Mouse (Mus musculus) thymus, postnatal 0 days (tissue): ENCODE measurements around the gene Fgfrl1. TPM values are rescaled to one million over a fixed set of nuclear protein-coding genes. Genes with fewer than 3 reads are reported as not detected.
A peak's percentile ranks its signal among the peaks of the same experiment; 100 is the strongest.

Experiments
- DNase-seq: peaks from one replicate; pipeline ENCODE4 v3.0.0-alpha.2; 2015; ENCODE audit warnings: low spot score
- polyA plus RNA-seq: library from polyadenylated mRNA; unstranded; fragments of >200 nt; fragmentation: Nextera tagmentation; extraction: Ambion mirVana; gene quantifications from 2 replicates; pipeline ENCODE4 v1.2.1, GENCODE M21; 2015

Fgfrl1 gene
- polyA plus RNA-seq, result 4.1 and 5.1 TPM in 2 replicates

GRCm38 (mm10) chr5:108692271-108692670 is at the start of gene Fgfrl1:
TSS of gene Fgfrl1 (plus strand) at chr5:108692382.
- DNase-seq, result peak; percentile 78

GRCm38 (mm10) chr5:108643674-108644073 is 48.5 kb upstream of the Fgfrl1 start:
- DNase-seq, result no peak

DNA sequence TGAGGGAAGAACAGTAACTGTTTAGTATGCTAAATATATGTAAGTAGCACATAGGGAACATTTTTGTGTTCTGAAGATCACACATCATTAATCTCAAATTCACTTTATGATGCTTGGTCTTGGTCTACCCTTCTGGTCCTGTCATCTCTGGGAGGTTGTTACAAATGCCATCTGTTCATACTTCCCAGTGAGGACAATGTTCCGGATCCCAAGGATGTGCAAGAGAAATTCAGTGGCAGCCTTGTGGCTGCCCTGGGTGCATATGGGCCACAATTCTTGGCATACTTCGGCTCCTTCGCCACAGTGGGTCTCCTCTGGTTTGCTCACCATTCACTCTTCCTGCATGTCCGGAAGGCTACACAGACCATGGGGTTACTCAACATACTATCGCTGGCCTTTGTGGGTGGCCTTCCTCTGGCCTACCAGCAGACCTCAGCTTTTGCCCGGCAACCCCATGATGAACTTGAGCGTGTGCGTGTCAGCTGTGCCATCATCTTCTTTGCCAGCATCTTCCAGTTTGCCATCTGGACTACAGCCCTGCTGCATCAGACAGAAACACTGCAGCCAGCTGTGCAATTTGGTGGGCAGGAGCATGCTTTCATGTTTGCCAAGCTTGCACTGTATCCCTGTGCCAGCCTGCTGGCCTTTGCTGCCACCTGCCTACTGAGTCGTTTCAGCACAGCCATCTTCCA is 46.4 kb upstream of the Fgfrl1 start:
- DNase-seq, result no peak

DNA sequence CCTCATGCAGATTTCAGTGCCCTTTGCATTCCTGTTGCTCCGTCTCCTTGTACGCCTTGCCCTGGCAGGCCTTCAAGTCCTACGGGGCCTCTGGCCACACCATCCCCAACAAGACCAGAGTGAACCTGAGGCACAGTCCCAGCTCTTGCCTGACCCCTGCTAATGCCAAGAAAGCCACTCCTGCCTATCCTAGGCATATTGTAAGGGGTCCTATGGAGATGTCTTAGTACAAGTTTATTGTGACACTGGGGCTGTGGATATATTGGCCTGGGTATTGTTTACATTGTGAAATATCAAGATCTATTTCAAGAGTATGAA is 45.9 kb upstream of the Fgfrl1 start:
- no peak for DNase-seq

GRCm38 (mm10) chr5:108647311-108647710 is 44.9 kb upstream of the Fgfrl1 start:
- DNase-seq, result no peak

DNA sequence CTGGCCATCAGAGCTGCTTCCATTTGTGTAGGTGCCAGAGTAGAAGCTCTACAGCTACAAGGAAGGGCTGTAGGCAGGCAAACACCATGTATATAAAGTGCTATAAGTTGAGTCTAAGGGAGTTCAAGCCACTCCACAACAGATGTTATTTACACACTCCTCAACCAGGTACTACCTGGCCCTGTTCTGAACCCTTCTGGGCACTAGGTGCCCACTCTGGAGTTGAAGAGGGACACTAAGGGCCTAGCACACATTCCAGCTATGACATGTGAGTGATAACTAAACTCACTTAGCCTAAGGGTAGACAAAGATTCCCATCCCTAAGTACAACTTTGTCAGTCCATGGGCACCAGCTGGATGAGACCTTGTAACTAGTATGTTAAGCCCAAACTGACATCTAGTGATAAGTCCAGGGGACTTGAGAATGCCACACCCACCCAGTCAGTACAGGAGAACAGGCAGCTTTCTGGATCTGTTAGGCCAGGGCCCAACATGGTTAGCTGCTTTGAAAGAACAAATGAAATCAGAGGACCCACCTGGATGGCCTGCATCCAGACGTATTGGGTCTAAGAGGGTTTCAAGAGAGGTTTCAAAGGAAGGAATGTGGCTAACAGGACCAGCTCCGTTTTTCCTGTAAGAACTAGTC is 44.2 kb upstream of the Fgfrl1 start:
- no peak for DNase-seq

DNA sequence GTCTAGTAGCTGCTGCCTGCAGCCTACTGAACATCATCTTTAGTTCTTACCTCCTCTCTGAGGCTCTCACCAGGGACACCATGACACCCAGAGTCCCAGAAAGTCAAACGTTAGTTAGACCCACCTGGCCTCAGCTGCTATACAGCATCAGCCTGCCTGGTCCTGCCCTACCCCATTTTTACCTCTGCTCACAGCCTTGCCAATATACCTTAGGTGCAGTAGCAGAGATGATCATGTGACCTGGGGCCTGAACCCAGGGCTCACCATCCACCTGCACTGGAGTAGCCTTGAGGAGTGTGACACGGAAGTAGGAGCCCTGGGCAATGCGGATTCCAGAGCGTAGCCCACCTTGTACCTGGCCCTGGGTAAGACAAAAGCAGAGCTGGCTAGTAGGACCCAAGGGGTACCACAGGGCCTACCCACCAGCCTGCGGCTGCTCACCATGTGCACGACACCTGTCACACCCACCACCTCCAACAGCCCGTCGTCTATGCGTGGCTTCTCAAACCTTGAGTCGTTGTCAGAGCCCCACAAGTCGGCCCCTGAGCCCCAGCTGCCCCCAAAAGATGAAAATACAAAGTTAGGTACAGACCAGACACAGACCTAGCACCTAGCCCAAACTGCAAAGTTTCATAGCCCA is 43.1 kb upstream of the Fgfrl1 start:
- no peak for DNase-seq

GRCm38 (mm10) chr5:108650341-108650740 is 41.8 kb upstream of the Fgfrl1 start:
- no peak for DNase-seq

- no peak for DNase-seq
These were observed 41.0 kb upstream of the Fgfrl1 start for GRCm38 (mm10) chr5:108651136-108651720.

DNA sequence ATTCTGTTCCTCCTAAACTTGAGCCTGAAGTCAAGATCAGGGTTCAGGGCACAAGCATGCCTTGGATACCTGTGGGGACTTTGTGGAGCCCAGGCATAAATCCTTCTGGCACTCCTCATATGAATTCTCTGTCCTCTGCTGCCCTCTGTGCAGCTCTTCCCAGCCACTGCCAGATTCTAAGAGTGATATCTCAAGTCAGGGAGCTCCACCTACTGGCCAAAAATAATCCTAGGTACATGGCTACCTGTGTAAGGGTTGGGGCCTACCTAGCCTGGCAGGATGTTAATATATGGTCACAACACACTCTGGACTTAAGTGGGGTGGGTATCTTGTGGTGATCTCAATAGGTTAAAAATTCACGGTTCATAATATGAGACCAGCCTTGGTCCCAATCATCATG is 40.4 kb upstream of the Fgfrl1 start:
- DNase-seq, result peak; percentile 76

- DNase-seq, result no peak
These were observed 38.8 kb upstream of the Fgfrl1 start for GRCm38 (mm10) chr5:108653341-108653740.

DNA sequence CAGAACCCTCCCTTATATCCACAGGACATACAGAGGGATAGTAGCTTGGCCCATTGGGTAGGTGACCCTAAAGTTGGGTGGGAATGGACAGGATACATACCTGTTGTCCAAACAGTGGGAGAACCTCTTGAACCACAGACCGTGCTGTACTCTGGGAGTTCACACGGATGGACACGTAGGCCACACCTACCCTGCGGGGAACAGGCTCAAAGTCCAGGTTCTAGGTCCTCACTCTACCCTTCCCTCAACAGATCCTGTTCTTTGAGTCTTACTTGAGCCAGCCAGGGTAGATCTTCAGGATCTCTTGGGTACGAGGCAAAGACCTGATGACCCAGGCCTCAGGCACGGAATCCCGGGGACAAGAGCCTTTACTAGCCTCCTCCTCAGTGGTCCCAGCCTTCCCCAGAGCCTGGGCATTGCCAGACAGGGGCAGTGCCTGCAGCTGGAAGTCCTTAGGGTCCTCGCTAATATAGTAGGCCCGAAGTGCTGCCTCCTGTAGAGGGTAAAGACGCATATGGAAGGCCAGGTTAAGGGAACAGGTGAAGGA is 37.7 kb upstream of the Fgfrl1 start:
- no peak for DNase-seq

DNA sequence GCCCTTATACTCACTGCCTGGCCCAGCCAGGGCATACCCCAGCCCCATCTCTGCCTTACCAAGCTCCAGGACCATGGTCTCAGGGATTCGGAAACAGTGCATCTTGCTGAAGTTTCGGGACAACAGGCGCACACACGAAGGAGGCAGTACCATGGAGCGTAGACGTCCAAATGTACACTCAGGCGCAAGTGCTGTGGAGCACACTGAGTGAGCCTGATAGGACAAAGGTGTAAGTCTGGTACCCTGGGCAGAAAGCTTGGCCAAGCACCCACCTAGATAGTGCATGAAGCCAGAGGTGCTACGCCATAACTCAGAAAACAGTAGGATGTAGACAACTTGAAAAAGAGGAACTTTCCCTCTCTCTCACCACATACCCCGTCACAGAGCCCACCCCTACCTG is 36.8 kb upstream of the Fgfrl1 start:
- no peak for DNase-seq

DNA sequence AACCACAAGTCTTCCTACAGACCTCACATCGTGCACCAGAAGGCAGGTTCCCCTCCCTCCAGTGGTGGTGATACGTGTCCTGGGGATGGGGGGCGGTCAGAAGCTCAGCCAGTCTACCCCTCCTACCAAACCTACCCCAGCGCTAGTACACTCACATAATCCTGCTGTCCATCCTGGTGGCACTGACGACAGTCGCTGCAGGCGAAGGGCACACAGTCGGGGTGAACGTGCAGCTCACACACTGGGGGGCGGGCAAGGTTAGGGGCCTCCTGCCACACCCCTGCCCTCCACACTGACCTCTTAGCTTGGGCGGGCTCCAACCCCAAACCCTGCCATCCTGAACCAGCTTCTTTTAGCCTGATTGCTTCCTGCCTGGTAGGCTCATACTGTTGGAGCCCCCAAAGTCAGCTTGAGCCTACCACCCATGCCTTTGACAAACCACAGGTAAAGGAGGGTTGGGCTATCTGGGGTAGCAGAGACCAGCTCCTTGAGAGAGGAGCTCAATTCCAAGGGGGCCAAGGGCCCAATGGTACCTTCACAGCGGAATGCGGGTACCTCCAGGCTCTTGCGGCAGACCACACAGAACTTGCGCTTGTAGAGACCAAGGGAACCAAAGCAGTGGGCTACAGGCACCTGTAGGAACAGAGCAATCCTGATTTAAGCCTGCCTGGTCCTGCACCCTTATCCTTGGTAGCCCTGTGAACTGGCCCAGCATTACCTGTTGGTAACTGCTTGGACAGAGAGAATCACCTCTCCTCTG is 36.1 kb upstream of the Fgfrl1 start:
- no peak for DNase-seq

GRCm38 (mm10) chr5:108657406-108657805 is 34.8 kb upstream of the Fgfrl1 start:
- DNase-seq, result no peak

GRCm38 (mm10) chr5:108658611-108659010 is 33.6 kb upstream of the Fgfrl1 start:
- no peak for DNase-seq

- no peak for DNase-seq
These were observed 32.2 kb upstream of the Fgfrl1 start, which contains the start of gene Idua for GRCm38 (mm10) chr5:108659698-108660631. TSS of gene Idua (plus strand) at chr5:108660331.

GRCm38 (mm10) chr5:108660632-108661268 is 31.4 kb upstream of the Fgfrl1 start:
- DNase-seq, result peak; percentile 86

DNA sequence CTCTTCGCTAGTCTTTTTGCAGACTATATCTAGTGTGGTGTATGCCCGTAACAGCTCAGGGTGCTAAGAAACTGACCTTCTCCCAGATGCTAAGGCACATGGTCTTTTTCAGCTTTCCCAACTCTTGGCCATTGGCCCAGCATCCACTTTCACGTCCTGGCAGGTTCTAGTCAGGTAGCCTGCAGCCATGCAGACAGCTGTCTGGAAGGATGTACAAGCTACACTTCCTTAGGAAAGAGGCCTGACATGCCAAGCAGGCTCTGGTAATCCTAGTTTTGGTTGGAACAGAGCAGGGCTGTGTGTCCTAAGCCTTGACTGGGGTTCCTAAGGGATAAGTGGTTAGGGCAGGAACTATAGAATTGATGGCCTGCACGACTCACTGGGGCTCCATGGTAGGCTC is 29.4 kb upstream of the Fgfrl1 start:
- no peak for DNase-seq

- DNase-seq, result no peak
These were observed 27.1 kb upstream of the Fgfrl1 start for GRCm38 (mm10) chr5:108665066-108665465.
